Mouse (Mus musculus) ES-Bruce4 (cell line): Measurements from ENCODE around the gene Rpl22.

ENCODE experiments used
- CTCF ChIP-seq: IDR thresholded peaks from one replicate; pipeline ENCODE4 v1.8.1; 2011; ENCODE audit warnings: low read depth, low read length
- EP300 ChIP-seq: IDR thresholded peaks from 2 replicates; pipeline ENCODE4 v1.6.1; 2011; ENCODE audit warnings: low read depth, low read length; ENCODE audit not compliant: insufficient read depth
- POLR2A ChIP-seq: IDR thresholded peaks from one replicate; pipeline ENCODE4 v1.8.1; 2011; ENCODE audit warnings: low read length; ENCODE audit not compliant: insufficient read depth

- TF ChIP-seq CTCF (no peak), POLR2A (no peak), EP300 (no peak)
These were observed 42.8 kb upstream of the Rpl22 start for GRCm38 (mm10) chr4:152282721-152283120.
